Mouse (Mus musculus): ENCODE results near the gene Map3k21. TPM values are rescaled to one million over a fixed set of nuclear protein-coding genes. Genes with fewer than 3 reads are reported as not detected.

Gene Map3k21
- polyA plus RNA-seq, 1 experiment, result not detected

DNA sequence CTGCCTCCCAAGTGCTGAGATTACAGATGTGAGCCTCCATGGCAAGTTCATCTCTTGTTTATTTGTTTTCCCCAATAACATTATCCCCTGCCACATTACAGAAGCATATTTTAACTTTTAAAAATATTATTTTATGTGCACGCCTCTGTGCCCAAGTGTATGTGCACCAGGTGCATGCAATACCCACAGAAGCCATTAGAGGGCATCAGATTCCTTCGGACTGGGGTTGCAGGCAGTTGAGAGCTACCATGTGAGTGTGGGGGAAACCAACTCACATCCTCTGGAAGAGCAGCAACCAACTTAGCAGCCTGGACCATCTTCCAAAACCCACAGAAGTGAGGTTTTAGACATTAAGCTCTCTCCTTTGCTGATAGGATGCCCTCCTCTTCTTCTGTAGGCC, 2.9 kb upstream of the Map3k21 start:
- 81% methylated on average over 2 of the region's 2 CpGs for WGBS
- H3K4me1 ChIP-seq (ENCODE audit: control insufficient read depth, insufficient read depth, low read length), result peaks cover 18% of the 10 kb centered on the region
- TF ChIP-seq CTCF (IDR thresholded peaks at IDR 0.05; ENCODE audit: insufficient read depth, low read depth, low read length), result no peak
- no peak for TF ChIP-seq POLR2A (IDR thresholded peaks at IDR 0.05; ENCODE audit: insufficient read depth, low read depth, low read length)

DNA sequence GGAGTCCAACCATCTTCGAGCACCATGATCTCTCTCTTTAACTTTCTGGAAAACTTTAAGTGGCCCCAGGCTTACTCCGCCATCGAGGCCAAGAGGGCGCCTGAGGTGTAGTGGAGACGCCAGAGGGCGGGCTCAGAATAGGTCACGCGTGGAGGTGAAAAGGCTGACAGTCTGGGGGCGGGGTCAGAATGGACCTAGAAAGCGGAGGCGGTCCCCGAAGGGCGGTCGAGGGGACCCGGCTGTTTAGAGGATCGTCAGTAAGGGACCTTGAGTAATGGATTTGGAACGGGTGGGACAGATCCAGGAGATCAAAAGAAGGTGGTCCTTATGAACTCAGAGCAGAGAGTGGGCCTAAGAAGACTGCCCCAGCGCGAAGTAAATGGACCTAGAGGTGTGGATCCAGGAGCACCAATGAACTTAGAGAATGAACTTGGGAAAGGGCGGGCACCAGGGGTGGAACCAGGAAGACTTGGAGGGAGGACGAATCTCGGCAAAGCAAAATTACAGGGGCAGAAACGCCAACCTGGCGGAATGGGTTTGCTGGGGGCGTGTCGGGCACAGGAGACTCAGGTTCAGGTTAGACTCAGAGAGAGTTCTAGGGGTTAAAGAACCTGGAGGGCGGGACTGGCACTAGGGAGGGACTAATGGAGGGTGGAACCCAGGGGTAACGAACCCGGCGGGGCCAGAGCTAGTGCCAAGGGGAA, 437 bp upstream of the Map3k21 start:
- no peak overlapping the region for H3K27ac ChIP-seq (ENCODE audit: insufficient read depth, low read depth, low read length)
- TF ChIP-seq CTCF (IDR thresholded peaks at IDR 0.05; ENCODE audit: insufficient read depth, low read depth, low read length) (no peak), POLR2A (IDR thresholded peaks at IDR 0.05; ENCODE audit: insufficient read depth, low read depth, low read length) (no peak)
- H3K4me3 ChIP-seq (ENCODE audit: insufficient read depth, low read depth, low read length), result peak overlapping the region; percentile 51; the same call in 1 of the 2 replicates
- peaks cover 18% of the 10 kb centered on the region for H3K4me1 ChIP-seq (ENCODE audit: control insufficient read depth, insufficient read depth, low read length)
- 8% methylated on average over 30 of the region's 30 CpGs for WGBS

More for the DNA sequence above, 2.9 kb upstream of the Map3k21 start:
- Histone ChIP-seq H3K4me3 (ENCODE audit: insufficient read depth, low read depth, low read length) (no peak overlapping the region), H3K27ac (ENCODE audit: insufficient read depth, low read depth, low read length) (no peak overlapping the region)

DNA sequence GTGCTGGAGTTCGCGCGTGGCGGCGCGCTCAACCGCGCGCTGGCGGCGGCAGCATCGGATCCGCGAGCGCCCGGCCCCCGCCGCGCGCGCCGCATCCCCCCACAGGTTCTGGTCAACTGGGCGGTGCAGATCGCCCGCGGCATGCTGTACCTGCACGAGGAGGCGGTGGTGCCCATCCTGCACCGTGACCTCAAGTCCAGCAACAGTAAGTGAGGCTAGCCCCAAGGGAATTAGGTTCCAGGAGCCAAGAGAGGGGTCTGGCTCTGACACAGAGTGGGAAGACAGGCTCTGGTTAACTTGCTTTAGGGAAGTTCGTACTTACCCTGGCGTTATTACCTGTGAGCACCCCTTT, 955 bp downstream of the Map3k21 start:
- TF ChIP-seq CTCF (IDR thresholded peaks at IDR 0.05; ENCODE audit: insufficient read depth, low read depth, low read length) (no peak), POLR2A (IDR thresholded peaks at IDR 0.05; ENCODE audit: insufficient read depth, low read depth, low read length) (no peak)
- WGBS, result 3% methylated on average over 31 of the region's 31 CpGs
- Histone ChIP-seq H3K4me1 (ENCODE audit: control insufficient read depth, insufficient read depth, low read length) (peaks cover 18% of the 10 kb centered on the region), H3K4me3 (ENCODE audit: insufficient read depth, low read depth, low read length) (peak overlapping the region; percentile 51), H3K27ac (ENCODE audit: insufficient read depth, low read depth, low read length) (no peak overlapping the region)

DNA sequence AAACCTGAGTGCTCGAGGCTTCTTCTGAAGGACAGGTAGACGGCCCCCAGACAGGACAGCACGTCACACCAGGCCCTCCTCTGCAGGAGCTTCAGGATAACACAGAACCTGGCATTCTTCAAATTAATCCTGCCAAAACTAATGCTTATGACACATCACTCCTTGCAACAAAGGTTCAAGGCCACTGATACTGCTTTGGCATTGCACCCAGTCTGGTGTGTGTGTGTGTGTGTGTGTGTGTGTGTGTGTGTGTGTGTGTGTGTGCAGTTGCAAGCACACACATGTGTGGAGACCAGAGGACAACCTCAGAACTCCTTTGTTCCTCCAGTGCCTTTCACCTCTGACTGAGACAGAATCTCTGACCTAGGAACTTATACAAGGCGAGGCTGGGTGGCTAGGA, 3.0 kb downstream of the Map3k21 start:
- 94% methylated on average over 4 of the region's 4 CpGs for WGBS
- H3K27ac ChIP-seq (ENCODE audit: insufficient read depth, low read depth, low read length), result no peak overlapping the region
- TF ChIP-seq POLR2A (IDR thresholded peaks at IDR 0.05; ENCODE audit: insufficient read depth, low read depth, low read length) (no peak), CTCF (IDR thresholded peaks at IDR 0.05; ENCODE audit: insufficient read depth, low read depth, low read length) (no peak)

DNA sequence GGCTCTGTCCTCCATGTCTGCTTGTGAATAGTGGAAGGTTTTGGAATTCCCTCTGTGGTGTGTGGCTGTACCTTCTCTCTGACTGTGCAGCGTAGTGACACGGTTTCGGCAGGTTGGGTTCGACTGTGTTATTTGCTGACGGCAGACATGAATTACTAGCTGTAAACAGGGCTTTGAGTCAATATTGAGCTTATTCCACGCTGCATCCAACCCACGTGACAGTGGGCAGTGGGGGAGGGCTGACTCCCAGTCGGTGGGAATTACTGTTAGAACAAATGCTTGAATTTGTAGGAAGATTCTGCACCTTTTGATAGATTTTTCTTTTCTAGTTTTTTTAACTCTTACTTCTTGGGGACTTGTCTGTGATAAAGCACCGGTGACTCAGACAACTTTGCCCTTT, 4.1 kb downstream of the Map3k21 start:
- peaks cover 16% of the 10 kb centered on the region for H3K4me1 ChIP-seq (ENCODE audit: control insufficient read depth, insufficient read depth, low read length)
- no peak overlapping the region for H3K27ac ChIP-seq (ENCODE audit: insufficient read depth, low read depth, low read length)
- H3K4me3 ChIP-seq (ENCODE audit: insufficient read depth, low read depth, low read length), result no peak overlapping the region
- no peak for TF ChIP-seq POLR2A (IDR thresholded peaks at IDR 0.05; ENCODE audit: insufficient read depth, low read depth, low read length)
- TF ChIP-seq CTCF (IDR thresholded peaks at IDR 0.05; ENCODE audit: insufficient read depth, low read depth, low read length), result no peak
- WGBS, result 64% methylated on average over 9 of the region's 9 CpGs

More for the DNA sequence above, 3.0 kb downstream of the Map3k21 start:
- no peak overlapping the region for H3K4me3 ChIP-seq (ENCODE audit: insufficient read depth, low read depth, low read length)
- H3K4me1 ChIP-seq (ENCODE audit: control insufficient read depth, insufficient read depth, low read length), result peaks cover 18% of the 10 kb centered on the region

DNA sequence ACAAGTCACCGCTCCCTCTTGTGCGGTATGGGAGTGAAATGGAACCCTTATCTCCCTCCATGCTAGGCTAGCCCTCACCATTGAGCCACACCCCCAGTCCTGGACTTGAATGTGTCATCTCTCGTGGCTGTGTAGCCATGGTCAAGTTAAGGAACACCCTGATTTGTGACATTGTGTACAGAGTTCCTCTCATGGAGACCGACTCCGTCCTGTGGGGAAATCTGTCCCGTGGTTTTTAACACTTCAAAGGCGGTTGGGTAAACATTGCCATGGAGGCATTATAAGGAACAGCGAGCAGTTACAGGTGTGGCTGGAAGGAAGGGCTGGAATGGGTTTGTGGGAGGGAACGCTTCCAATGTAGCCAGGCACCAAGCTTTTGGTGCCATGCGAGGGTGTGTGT, 6.8 kb downstream of the Map3k21 start:
- Histone ChIP-seq H3K4me3 (ENCODE audit: insufficient read depth, low read depth, low read length) (no peak overlapping the region), H3K4me1 (ENCODE audit: control insufficient read depth, insufficient read depth, low read length) (no peaks in the 10 kb centered on the region), H3K27ac (ENCODE audit: insufficient read depth, low read depth, low read length) (no peak overlapping the region)
- TF ChIP-seq POLR2A (IDR thresholded peaks at IDR 0.05; ENCODE audit: insufficient read depth, low read depth, low read length), result no peak
- no peak for TF ChIP-seq CTCF (IDR thresholded peaks at IDR 0.05; ENCODE audit: insufficient read depth, low read depth, low read length)
- 78% methylated on average over 10 of the region's 10 CpGs for WGBS

DNA sequence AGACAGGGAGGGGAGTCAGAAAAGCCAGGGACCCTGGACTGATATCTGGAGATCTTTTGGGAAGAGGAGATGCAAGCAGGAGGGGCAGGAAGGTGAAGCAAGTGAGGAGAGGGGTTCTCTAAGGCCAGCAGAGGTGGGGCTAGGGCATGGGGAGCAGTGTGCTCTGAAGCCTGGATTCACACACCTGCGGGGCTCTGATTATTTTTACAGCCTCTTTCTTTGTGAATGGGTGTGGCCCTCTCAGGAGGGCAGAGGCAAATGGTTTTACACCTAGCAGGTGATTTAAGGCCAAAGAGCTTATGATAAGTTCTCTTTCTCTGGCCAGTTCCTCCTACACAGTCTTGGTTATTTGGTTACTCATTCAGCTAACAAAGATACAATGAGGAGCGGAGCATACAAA, 8.5 kb downstream of the Map3k21 start:
- Histone ChIP-seq H3K4me1 (ENCODE audit: control insufficient read depth, insufficient read depth, low read length) (no peaks in the 10 kb centered on the region), H3K4me3 (ENCODE audit: insufficient read depth, low read depth, low read length) (no peak overlapping the region), H3K27ac (ENCODE audit: insufficient read depth, low read depth, low read length) (no peak overlapping the region)
- WGBS, result 95% methylated on average over 2 of the region's 2 CpGs
- TF ChIP-seq POLR2A (IDR thresholded peaks at IDR 0.05; ENCODE audit: insufficient read depth, low read depth, low read length) (no peak), CTCF (IDR thresholded peaks at IDR 0.05; ENCODE audit: insufficient read depth, low read depth, low read length) (no peak)

DNA sequence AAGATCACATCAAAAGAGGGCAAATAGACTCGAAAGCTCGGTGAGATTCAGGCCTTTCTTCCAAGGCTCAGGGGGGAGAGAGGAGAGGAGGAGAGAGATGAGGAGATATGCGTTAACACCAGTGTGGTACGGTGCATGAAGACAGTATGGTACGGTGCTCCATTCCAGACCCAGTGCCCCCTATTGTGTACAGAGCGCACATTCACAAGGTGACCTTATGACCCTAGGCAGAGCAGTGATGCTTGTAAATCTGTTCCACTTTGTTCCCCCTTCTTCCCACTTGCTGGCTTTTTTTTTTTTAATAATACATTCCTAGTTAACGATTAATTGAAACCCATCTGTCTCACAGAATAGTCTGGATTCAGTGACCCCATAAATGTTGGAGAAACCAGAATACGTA, 9.3 kb downstream of the Map3k21 start:
- no peak for TF ChIP-seq POLR2A (IDR thresholded peaks at IDR 0.05; ENCODE audit: insufficient read depth, low read depth, low read length)
- no peak for TF ChIP-seq CTCF (IDR thresholded peaks at IDR 0.05; ENCODE audit: insufficient read depth, low read depth, low read length)
- Histone ChIP-seq H3K27ac (ENCODE audit: insufficient read depth, low read depth, low read length) (no peak overlapping the region), H3K4me3 (ENCODE audit: insufficient read depth, low read depth, low read length) (no peak overlapping the region), H3K4me1 (ENCODE audit: control insufficient read depth, insufficient read depth, low read length) (no peaks in the 10 kb centered on the region)
- 87% methylated on average over 8 of the region's 8 CpGs for WGBS

DNA sequence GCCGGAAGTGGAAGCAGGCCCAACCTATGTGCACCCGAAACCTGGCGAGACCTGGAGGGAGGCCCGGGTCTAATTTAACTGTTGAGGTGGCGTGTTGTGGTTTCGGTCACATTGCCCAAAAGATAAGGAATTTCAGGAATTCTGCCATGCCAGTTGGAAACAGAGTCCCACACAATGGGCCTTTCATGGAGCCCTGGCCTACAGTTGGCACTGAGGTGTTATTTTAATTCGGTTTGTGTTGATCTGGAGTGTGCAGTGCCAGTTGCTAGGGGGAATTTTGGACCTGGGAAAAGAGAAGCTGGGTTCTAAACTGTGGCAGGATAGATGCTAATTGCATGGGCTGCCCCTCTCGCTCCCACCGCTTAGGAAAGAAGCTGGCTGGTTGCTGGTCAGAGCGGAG, 10.0 kb downstream of the Map3k21 start:
- Histone ChIP-seq H3K4me1 (ENCODE audit: control insufficient read depth, insufficient read depth, low read length) (no peaks in the 10 kb centered on the region), H3K4me3 (ENCODE audit: insufficient read depth, low read depth, low read length) (no peak overlapping the region), H3K27ac (ENCODE audit: insufficient read depth, low read depth, low read length) (no peak overlapping the region)
- TF ChIP-seq CTCF (IDR thresholded peaks at IDR 0.05; ENCODE audit: insufficient read depth, low read depth, low read length) (no peak), POLR2A (IDR thresholded peaks at IDR 0.05; ENCODE audit: insufficient read depth, low read depth, low read length) (no peak)
- 67% methylated on average over 10 of the region's 10 CpGs for WGBS

Measured in olfactory bulb, adult 2 months (tissue).